Mouse (Mus musculus): ENCODE results near the gene Fam20a. TPM values are rescaled to one million over a fixed set of nuclear protein-coding genes. Genes with fewer than 3 reads are reported as not detected.

Fam20a gene
- polyA plus RNA-seq (2012; fragmentation: generic; extraction: Trizol) = 1 to 10 TPM; 3.5 to 9.9 TPM

GRCm38 (mm10) chr11:109721781-109722446 lies at the start of gene Fam20a:
Gene Fam20a, minus strand, starts transcription at chr11:109722279.

GRCm38 (mm10) chr11:109649206-109649605 lies 72.9 kb downstream of the Fam20a start, which contains the start of gene Prkar1a:
Gene Prkar1a, plus strand, starts transcription at chr11:109649405.

Other genes with a start within 250 kb of the Fam20a start
- gene Arsg, start 248.9 kb downstream of the Fam20a start, polyA plus RNA-seq (2012; fragmentation: generic; extraction: Trizol) = 1 to 10 TPM in 1 of 2 experiments, under 1 TPM in 1; 0.15 to 2.1 TPM
- gene Slc16a6, start 248.7 kb downstream of the Fam20a start, polyA plus RNA-seq (2012; fragmentation: generic; extraction: Trizol) = under 1 TPM; 0.07 to 0.52 TPM
- gene Wipi1, start 110.3 kb downstream of the Fam20a start, polyA plus RNA-seq (2012; fragmentation: generic; extraction: Trizol) = 10 to 100 TPM in 1 of 2 experiments, 1 to 10 TPM in 1; 7.5 to 39.2 TPM
- 100 to 1,000 TPM in 1 of 2 experiments, 10 to 100 TPM in 1; 89.0 to 202 TPM for gene Prkar1a, start 72.9 kb downstream of the Fam20a start, polyA plus RNA-seq (2012; fragmentation: generic; extraction: Trizol)
- not detected for gene 1700012B07Rik, start 105.8 kb upstream of the Fam20a start, polyA plus RNA-seq (2012; fragmentation: generic; extraction: Trizol)